Mouse (Mus musculus) MEL-GATA-1-ER (cell line): Measurements from ENCODE around the gene Krba1.

Source experiments
- DNase-seq: peaks from one replicate; pipeline ENCODE4 v3.0.0-alpha.2; 2012; ENCODE audit warnings: low read depth; ENCODE audit errors: extremely low read depth

Krba1 gene

DNA sequence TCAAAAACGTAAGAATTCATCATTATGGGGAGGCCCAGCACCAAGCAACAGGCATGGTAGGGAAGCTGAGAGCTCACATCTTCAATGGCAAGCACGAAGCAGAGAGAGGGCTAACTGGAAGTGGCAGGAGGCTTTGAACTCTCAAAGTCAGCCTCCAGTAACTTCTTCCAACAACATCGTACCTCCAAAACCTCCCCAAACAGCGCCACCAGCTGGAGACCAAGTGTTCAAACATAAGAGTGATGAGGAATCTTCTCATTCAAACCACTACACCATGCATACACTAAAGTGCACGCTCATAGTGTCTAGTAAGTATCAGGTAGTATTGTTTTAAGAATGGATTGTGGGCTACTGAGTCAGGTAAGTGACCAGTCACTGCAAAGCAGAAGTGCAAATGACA lies 28.7 kb downstream of the Krba1 start:
- no peak for DNase-seq

DNA sequence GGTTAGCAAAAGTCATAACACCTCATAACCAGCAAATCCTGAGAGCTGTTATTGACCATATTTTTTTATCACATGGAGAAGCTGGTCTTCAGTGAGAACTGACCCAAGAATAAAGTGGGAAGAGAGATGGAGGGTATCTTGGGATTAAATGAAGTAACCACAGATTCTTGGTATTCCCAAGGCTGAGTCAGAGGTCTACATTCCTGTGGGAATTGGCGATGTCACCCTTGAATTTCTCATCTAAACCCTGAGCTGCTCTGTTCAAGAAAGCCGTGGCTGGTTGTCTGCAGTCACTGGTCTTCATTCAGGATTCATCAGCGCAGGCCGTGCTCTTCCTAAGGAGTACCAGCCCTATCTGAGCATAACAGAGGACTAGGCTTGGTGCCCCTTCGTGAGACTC lies 31.6 kb downstream of the Krba1 start:
- no peak for DNase-seq

DNA sequence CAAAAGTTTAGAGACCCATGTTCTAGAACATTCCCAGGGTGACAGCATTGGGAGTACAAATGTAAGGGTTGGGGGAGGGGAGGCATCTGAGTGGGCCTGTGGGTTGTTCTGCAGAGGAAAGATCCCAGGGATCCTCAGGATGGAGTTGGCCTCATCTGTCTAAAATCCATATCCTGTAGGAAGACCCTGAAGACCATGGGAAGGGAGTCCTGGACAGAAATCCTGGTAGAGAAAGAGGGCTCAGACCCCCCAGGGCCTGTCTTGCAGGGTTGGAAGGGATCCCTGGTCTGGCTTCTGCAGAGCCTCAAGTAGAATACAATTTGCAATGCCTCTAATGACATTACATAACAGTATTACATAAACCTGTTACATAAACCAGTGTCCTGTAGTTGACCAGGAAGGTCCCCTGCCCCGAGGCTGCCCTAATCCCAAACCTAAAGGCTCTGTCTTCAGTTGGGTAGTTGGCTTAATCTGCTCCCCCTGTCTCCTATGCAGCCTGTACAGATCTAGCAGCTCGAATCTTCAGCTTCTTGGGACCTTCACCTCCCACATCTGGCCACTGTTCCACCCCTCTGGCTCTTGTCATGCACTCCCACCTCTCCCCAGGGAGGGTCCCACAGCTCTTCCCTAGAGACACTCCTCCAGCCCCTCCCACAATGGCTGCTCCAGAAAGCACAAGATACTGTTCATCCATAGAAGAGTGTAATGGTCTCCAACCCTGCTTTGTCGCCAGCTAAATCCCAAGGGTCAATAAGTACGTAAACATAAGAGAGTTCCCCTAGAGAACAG lies 33.6 kb downstream of the Krba1 start:
- DNase-seq: no peak

DNA sequence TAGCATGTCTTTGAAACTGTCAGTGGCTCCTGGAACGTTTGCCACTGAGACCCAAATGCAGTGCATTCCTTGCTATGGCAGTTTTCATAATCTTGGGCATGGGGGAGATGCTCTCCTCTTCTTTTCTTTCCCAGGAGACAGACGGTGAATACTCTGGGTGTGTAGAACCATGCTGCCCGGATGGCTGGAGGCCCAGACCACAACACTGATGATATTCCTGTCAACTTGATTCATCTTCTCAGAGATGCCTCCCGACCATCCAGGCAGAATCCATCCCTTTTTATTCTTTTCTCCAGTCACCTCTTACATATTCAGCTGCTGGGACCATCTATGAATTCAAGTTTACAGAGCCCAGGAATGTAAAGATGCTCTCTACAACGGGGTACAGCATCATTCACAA lies 35.4 kb downstream of the Krba1 start:
- no peak for DNase-seq

DNA sequence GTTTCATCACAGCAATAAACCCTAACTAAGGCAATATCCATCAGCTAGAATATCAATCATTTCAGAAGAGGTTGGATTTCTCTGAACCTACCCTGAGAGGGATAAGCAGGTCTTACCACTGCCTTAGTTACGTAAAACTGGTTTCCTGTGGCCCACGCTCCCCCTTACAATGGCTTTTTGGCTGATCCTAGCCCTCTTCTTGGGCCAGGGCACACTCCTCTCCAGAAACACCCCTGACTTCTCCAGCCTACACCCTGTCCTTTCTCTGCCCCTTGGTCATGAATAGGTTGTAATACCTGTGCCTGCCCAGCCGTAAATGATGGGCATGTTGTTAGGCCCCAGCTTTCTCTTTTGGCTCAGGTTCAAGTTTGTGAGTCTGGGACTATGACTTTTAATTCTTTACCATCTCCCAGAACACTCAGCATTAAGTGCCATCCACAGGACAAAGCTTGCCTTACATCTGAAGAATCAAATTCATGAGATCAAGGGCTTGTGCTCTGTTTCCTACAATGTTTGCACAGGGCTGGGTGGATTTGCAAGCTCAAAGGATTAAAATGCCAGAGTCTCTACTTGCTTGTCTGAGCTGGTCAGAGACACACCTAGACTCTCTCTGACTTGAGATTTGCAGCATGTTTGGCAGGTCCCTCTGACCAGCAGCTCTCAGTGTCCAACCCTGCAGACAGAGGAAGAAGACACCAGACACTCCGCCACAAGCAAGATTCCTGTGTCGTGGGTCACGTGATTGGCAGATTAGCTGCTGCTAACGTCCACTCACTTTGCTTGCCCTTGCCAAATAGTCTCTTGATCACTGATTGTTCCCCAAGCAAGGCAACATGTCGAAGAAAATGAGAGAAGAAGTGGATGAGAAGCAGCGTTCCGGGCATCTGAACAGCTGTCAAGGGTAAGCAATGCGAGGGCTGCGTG lies 37.8 kb downstream of the Krba1 start:
- DNase-seq: no peak

DNA sequence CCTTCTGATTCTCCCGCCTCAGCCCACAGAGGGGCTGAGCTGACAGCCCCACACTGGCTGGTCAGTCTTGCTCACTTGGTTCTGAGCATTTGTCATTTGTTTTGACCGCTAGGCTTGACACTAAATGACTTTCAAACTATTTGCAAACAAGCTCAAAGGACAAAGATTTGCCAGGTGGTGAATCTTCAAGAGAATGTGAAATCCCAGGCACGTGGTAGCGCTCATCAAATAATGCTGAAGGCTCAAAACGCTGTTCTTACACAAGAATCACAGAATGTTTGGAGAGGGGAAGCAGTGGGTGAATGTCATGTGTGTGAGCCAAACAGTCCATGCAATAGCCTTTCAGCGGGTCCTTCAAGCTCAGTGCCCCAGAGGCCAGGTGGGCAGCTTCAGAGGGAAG lies 39.3 kb downstream of the Krba1 start:
- DNase-seq: no peak

DNA sequence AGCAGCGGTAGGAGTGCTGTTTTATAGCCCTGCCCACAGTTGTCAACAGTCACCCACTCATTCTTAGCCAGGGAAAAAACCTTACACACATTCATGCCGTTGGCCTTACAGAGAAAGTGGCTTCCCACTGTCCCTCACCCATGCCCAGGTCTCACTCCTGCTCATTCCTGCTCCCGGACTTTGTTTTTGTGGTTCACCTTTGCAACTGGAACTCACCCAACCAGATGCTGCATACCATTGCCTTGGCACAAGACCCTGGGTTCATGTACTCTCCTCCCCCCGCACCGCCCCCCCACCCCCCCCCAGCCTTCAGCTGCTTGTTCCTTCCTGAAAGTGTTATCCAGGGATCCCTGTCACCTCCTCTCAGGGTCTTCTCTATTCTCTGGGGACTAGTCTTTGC lies 39.7 kb downstream of the Krba1 start:
- DNase-seq: no peak

DNA sequence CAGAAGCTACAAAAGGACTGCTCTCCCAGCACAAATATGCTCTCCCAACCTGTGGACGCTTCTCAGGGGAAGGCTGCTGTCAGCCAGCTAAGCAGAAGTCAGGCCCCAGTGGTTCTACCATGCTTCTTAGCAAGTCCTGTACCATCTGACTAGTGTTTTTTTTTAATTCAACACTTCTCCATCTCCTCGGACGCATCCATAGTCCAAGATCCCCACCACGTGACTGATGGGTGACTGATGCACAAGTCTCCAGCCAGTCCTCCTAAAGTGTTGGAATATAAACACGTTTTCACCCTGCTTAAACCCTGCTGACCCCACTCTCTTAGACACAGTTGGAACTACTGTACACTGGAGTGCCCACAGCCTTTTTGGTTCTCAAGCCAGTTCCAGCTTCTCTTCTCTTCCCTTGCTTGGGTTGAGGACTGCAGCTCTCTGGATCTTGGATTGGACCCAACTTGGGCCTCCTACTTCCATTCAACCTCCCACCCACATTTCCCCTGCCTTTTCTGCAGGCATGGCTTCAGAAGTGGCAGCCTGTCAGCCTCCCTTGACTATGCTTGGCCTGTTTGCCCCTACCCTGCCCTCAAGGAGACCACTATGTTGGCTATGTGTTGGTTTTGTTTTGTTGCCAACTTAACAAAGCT lies 40.4 kb downstream of the Krba1 start:
- no peak for DNase-seq

DNA sequence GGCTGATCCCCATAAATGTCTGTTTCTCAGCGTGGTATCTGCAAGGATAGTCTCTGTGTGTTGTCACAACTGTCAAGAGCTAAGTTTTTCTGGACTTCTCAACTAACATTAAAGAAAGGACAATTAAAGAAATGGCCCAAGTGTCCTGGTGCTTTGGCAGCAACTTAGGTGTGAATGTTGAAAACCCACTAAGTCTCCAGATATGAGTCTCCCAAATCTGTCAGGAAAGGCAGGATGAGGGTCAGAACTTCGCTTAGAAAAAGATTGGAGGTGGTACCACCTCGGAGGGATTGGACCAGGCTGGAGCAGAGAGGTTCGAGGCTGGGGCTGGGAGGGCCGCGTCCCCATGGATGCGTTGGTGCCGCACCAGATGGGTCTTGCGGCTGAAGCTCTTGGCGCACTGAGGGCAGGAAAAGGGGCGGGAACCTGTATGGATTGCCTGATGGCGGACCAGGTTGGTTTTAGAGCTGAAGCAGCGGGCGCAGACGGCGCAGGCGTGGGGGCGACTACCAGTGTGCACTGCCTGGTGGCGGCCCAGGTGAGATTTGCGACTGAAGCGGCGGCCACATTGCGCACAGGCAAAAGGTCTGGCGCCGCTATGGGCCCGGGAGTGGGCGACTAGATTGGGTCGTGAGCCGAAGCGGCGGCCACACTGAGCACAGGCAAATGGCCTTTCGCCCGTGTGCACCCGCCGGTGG lies 42.4 kb downstream of the Krba1 start:
- no peak for DNase-seq

DNA sequence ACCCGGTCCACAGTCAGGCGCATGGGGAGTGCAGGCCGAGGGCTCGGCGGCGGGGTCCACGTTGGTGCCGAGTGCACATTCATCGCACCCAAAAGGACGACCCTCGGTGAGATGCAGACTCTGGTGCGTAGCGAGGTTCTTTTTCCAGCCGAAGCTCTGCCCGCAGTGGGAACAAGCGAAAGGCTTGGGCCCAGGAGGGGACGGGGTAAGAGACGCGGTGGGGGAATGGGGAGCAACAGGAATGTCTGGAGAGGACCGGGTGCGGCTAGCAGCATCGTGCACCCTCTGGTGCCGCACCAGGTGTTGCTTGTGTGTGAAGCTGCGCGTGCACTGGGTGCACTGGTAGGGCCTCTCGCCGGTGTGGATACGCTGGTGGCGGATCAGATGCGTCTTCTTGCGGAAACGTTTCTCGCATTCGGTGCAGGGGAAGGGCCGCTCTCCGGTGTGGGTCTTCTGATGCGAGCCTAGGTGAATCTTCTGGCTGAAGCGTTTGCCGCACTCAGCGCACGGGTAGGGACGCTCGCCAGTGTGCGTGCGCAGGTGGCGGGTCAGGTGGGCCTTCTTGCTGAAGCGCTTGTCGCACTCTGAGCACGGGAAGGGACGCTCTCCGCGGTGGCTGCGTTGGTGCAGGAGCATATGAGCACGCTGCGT lies 43.2 kb downstream of the Krba1 start:
- DNase-seq: no peak

DNA sequence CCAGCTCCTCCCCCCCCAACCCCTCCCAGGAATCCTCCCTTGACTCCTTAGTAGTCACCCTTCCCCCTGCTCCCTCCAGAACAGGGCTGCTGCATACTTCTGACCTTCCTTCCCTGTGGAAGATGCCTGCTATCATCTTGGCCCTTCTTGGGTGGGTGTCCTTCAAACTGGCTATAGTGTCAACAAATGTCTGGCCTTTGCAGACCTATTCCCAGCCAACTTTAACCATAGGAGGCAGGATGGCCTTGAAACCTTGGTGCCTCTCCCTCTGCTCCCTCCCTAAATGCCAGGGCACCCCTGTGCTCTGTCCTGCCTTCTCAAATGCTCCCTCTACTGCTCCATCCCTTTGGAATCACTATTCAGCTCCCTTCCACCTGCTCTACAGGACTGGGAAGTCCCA lies 44.3 kb downstream of the Krba1 start:
- DNase-seq: no peak

DNA sequence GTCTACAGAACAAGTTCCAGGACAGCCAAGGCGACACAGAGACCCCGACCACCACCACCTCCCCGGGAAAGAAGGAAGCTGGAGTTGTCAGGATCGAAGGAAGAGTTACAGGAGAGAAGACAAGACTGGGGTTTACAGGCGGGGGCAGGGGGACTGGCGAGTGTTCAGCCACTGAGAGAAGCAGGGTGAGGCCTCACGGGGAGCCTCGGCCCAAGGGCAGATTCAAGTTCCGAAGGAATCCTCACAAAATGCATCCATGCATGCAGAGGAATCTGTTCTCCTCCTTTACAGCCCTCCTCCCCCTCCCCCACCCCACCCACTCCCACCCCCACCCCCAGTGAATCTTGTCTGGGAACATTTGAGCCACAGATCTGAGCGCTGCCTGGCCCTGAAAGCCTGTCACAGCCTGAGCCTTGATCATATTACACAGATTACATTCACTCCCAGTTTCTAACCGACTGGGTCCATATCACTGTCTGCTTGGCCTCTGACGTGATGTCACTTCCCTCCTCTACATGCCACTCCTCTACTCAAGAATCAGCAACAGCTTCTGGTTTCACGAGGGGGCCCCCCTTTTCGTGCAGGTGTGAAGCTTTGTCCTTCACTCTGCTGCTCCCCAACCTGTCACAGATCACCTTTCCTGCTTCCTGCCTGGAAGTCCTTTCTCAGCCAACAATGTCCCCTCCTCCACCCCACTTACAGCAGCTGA lies 45.1 kb downstream of the Krba1 start:
- no peak for DNase-seq

DNA sequence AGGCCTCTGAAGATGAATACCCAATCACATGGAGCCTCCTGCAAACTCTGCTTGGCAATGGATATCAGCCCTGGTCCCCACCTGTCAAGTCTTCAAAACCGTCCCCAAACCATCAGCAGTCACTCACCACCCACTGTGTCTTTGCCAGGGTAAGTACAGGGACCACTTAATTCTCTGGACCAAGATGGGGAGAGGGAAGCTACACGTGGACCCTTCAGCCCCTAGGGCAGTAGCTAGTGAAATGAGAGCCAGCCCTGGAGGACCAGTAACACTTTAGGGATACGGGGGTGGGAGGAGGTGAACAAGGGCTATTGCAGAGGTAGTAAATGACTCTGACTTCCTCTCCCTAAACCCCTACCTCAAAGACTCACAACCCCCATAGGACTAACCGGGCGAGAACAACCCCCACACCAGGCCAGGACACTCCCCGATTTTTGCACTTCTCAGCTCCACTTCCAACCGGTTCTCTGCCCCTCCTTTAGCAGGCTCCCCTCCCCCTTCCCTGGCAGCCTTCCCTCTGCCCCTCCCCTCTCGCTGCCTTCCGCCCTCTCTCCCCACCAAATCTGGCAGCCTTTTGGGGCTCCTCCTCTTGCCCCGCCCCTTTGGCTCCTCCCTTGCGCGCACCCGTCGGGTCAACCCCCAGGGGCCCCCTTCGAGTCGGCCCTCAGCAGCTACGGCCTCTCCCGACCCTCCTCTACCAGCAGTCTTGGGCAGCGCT lies 48.4 kb downstream of the Krba1 start:
- peak; percentile 49 for DNase-seq

DNA sequence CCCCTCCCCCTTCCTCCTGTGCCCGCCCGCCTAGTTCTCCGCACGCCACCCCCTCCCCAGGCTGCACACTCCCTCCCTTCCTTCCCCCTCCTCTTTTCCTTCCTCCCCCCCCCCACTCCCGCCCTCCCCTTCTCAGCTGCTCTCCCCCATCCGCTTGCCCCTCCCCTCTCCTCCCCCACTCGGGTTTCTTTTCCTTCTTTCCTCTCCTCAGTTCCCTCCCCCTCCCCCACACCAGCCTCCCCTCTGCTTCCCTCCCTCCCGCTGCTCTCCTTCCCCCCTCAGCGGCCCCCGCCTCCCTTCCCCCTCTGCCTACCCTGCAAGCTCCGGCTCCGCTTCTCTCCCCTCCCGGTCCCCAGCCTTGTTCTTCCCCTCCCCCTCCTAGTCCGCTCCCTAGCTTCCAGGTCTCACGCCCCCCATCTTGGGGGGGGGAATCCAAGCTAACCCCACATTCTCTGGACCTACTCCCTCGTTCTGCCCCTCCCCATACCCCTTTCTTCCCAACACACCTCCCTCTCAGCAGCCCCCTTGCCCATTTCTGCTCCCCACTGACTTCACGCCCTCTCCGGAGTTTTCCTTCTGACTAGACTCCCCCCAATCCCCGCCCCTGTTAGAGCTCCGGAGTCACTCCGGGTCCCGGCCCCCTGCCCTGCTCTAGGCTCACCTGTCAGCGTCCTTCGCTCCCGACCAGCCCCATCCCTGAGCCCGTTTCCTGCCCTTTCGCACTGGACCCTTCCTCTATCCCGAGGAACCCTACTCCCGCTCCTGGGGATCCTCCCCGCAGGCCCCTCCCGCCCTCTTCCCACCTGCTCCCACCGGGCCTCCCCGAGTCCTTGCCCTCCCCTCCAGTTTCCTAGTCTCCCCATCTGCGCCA lies 49.2 kb downstream of the Krba1 start:
- DNase-seq: peak; percentile 32

DNA sequence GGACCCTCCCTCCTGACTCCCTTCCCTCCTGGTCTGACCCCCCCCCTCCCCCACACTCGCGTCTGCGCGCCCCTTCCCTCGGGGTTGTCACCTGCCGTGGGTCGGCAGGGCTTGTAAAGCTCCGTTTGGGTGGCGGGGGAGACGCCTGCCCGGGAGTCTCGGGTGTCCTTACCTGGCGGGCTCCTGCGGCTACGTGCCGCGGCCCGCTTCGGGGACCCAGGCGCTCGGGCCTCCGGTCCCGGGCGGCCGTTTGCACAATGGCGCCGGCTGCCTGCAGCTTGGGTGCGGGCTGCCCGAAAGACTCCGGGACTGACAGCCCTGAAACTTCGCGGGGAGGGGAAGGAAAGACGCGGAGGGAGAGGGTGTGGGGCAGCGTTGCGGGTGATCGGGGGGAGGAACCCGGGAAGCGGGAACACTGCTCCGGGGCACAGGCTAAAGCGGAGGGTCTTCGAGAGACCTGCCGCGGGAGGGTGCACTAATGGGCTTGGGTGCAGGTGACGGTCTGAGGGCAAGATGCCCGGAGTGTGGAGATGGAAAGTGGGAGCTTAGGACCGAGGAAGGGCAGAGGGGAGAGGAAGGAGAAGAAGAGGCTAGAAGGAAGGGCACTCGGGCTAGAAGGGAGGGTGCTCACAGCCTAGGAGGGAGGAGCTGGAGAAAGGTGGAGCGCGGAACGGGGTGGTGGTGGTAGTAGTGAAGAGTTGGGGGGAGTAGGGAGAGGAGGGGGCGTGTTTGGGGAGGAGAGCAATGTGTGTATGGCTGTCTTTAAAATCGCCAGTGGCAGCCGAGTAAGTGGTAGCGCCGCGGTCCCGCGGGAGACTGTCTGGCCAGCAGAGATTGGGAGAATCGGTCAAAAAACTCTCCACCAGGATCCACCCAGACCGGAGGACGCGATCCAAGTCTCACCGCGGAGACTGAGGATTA lies 50.1 kb downstream of the Krba1 start, which contains the start of gene Zfp467:
Gene Zfp467, minus strand, starts transcription at position 645 of the 921 bp plus-strand sequence.
- DNase-seq: no peak

DNA sequence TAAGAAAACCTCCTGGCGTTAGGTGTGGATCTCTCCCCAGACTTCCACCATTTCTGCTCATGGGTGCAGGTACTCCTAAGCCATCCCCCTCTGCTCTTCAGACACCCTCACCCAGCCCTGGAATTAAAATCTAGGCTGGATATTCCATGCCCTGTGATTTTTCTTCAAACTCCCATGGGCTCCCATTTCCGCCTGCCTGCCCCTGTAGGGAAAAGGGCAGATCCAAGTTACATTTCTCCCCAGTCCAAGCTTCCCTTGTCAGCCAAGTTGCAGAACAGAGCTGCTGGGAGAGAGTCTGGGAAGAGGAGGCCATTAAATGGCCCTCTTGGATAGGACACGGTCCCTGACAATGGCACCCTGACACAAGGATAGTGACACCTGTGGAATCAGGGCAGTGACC lies 50.9 kb downstream of the Krba1 start:
- no peak for DNase-seq

DNA sequence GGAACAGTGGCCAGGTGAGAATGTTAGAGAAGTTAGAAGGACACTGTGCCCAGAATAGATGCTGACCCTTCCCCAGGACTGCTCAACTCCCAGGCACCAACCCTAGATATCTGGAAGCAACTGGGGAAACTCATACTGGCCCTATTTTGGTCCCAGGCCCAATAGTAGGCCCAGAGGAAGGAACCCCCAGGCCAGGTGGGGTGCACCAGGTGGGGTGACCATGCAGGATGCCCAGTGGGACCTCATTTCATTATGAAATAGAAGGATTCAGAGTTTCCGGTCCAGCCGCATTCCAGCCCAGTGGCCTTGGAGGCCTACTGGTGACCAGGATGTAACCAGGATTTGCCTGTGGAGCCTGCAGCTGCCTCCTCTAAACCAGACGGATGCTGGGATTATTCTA lies 51.5 kb downstream of the Krba1 start:
- no peak for DNase-seq

DNA sequence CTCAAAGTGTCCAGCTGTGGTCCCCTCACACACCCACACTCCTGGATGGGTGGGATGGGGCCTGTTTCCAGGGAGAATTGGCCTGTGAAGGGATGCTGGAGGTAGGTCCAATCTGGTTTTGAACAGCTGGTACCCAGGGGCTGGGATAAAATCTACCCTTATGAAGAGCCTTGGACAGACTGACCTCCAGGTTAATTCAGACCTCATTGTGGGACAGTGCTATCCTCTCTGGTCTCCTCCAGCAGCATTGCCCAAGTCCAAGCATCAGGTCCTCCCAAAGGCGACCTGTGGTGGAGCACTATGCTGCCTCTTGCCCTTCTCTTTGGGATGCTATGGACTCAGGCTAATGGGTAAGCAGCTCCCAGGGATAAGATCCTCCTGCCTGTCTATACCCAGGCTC lies 52.5 kb downstream of the Krba1 start, which contains the start of gene Sspo:
Gene Sspo, plus strand, starts transcription at position 301 of the 400 bp plus-strand sequence.
- no peak for DNase-seq
